Mouse (Mus musculus) spleen, adult 12 weeks (tissue): ENCODE data around the gene Ctnnbip1.

ENCODE experiments used
- DNase-seq: peaks from one replicate; pipeline ENCODE4 v3.0.0; 2022; ENCODE audit warnings: low spot score

The Ctnnbip1 gene

GRCm38 (mm10) chr4:149517868-149518340 is at the start of gene Ctnnbip1:
TSS of gene Ctnnbip1 (plus strand) at chr4:149518236.
- DNase-seq = peak; percentile 87

- no peak for DNase-seq
These were observed 48.5 kb upstream of the Ctnnbip1 start for GRCm38 (mm10) chr4:149469557-149469956.

GRCm38 (mm10) chr4:149475096-149475495 is 42.9 kb upstream of the Ctnnbip1 start:
- DNase-seq = no peak

DNA sequence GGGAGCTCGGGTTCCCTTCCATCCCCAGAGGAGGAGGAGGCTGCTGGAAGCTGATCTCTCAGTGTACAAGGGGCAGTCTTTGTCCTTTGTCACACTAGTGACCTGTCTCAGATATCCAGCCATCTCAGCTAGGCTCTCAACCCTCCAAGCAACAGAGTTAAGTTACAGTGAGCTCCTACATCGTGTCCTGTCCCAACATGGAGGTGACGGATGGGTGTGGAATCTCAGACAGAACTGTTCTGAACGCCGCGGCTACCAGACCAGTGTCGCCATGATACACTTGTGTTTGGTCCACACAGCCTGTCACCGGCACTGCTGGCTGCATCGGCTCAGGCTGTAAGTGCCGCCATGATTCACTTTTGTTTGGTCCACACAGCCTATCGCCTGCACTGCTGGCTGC is 41.0 kb upstream of the Ctnnbip1 start, which contains the start of gene Tmem274:
TSS of gene Tmem274 (plus strand) at position 301 of the 400 bp plus-strand sequence.
- no peak for DNase-seq

DNA sequence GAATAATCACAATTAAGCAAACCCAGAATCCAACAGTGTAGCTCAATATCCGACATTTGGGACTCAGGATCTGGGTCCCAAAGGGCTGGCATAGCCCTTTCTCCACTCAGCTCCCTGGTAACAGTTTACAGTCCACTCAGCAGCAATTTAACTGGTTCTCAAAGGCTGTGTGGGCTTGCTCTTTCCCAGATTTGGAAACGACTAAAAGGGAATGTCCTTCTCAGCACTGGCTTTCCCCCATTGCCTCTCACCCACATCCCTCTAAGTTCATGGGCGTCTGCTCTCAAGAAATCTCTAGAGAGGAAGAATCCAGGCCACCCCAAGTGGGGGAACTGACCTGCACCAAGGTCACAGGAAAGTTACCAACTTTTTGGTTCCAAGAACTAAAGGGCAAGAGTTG is 33.5 kb upstream of the Ctnnbip1 start:
- no peak for DNase-seq

GRCm38 (mm10) chr4:149485053-149485824 is 32.8 kb upstream of the Ctnnbip1 start, which contains the start of the genes Nmnat1 and Lzic:
TSS of gene Nmnat1 (minus strand) at chr4:149485202.
TSS of gene Lzic (plus strand) at chr4:149485229.
- DNase-seq = peak; percentile 79

DNA sequence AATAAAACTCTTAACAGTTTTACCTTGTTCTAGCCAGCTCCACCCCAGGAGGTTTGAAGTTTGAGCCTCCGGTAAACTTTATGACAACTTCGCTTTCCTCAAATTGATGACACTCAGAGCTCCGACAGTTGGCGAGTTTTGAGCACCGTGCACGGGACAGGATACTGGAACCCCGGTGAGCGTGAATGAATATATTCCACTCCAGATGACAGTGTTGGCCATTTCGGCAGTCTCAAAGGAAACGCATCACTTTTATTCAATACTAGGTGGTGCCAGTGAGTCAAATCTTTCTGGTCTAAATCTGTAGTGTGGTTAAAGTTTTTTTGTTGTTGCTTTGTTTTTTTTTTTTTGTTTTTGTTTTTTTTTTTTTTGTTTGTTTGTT is 32.2 kb upstream of the Ctnnbip1 start:
- peak; percentile 12 for DNase-seq

- DNase-seq = no peak
These were observed 30.3 kb upstream of the Ctnnbip1 start for GRCm38 (mm10) chr4:149487729-149488128.

- DNase-seq = no peak
These were observed 28.4 kb upstream of the Ctnnbip1 start for GRCm38 (mm10) chr4:149489415-149490240.

DNA sequence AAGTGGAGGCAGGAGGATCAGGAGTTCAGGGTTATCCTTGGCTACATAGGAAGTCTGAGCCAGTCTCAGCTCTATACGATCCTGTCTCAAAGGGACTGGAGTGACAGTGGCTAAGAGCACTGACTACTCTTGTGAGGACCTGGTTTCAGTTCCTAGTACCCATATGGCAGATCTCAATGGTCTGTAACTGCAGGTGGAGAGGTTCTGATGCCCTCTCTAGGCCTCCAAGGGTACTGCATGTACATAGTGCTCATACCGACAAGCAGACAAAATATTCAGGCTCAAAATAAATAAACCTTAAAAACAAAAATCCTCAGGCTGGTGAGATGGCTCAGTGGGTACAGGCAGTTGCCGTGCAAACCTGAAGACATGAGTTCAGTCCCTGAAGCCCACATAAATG is 26.9 kb upstream of the Ctnnbip1 start:
- DNase-seq = no peak

- DNase-seq = no peak
These were observed 21.4 kb upstream of the Ctnnbip1 start for GRCm38 (mm10) chr4:149496612-149497011.

GRCm38 (mm10) chr4:149498901-149499300 is 19.1 kb upstream of the Ctnnbip1 start:
- DNase-seq = no peak

DNA sequence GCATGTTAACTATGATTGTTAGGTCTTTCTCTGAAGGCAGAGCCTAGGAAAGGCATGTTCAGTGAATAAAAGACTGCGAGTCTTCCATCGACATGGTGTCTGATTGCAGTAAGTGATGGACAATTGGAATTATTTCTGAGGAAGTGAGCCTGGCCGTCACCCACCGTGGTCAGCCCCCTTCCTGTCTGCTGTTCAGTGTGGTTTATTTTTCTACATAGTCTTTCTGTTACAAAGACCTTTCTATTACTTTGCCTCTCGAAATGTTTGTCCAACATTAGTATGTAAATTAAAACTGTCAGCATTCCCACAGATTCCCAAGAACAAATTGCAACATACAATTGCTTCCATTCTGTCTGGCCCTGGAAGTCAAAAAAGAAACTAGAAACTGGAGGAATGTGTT is 18.2 kb upstream of the Ctnnbip1 start:
- no peak for DNase-seq

DNA sequence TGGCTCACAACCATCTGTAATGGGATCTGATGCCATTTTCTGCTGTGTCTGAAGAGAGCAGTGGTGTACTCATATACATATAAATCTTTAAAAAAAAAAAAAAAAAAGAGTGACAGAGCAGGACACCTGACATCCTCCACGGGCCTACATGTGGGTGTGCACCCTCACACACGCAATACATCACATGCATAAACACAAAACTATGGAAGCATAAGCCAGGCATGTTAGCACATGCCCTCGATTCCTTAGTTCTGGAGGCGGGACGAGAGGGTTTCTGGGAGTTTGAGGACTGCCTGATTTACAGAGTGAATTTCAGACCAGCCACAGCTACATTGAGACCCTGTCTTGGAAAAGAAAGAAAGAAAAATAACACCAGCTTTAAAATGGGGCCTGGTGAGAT is 13.7 kb upstream of the Ctnnbip1 start:
- DNase-seq = no peak

DNA sequence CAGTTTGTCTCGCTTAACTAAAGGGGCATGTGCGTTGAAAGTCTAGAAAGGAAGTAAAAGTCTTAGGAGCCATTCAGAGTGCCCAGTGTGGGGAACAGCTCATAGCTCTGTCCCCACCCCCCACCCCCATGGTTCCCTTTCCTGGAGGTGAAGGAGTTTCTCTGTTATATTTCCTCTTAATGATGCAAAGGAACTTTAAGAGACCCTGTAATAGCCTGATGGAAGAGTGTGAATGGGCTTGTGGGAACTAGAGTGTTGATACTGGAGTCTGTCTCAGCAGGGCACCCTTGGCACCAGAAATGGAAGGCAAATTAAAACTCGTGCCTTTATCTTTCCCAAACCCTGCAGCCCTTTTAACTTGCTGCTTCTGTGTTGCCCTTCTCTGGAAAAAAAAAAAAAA is 13.2 kb upstream of the Ctnnbip1 start:
- no peak for DNase-seq

GRCm38 (mm10) chr4:149505261-149505967 is 12.6 kb upstream of the Ctnnbip1 start:
- no peak for DNase-seq

GRCm38 (mm10) chr4:149506904-149507303 is 11.1 kb upstream of the Ctnnbip1 start:
- no peak for DNase-seq

GRCm38 (mm10) chr4:149511221-149511646 is 6.8 kb upstream of the Ctnnbip1 start:
- no peak for DNase-seq

DNA sequence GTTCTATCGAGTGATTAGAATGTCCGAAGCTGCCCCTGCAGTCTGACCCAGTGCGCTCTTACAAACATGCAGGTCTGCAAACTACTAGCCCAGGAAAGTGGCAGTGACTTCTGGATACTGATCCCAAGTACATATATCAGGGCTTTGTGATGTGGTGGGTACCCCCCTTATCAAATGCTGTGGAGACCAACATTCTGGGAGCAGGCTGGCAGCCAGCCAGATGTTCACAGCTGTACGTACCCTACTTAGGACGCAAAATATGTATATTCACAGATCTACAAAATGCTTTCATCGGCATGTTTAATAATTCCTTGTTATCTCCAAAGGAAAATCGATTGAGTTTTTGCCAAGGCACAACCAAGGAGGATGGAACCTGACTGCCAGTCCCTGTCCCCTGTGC is 6.0 kb upstream of the Ctnnbip1 start:
- DNase-seq = no peak

DNA sequence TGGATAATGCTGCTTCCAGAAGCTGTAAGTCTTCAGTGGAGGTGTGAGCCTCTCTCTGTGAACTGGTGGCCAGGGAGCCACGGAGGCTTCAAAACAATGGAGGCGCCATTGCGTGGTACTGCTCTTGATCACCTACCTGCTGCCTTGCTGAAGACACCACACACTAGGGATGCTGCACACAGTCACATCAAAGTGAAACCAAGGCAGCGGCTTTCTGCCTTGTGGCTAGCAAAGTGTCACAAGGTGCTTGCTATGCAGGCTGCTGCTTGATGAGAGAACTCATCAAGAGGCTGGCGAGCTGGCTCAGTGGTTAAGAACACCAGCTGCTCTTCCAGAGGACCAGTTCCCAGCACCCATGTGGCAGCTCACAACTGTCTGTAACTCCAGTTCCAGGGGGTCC is 2.3 kb upstream of the Ctnnbip1 start:
- no peak for DNase-seq

- no peak for DNase-seq
These were observed 550 bp downstream of the Ctnnbip1 start for GRCm38 (mm10) chr4:149518351-149519220.
